Mouse (Mus musculus): ENCODE measurements at regions not wholly inside any gene's neighbourhood (a gene's known extent, or its start where the extent isn't known, plus 50 kb on each side); places are given as distances from the start of the nearest gene placed in this dataset.

DNA sequence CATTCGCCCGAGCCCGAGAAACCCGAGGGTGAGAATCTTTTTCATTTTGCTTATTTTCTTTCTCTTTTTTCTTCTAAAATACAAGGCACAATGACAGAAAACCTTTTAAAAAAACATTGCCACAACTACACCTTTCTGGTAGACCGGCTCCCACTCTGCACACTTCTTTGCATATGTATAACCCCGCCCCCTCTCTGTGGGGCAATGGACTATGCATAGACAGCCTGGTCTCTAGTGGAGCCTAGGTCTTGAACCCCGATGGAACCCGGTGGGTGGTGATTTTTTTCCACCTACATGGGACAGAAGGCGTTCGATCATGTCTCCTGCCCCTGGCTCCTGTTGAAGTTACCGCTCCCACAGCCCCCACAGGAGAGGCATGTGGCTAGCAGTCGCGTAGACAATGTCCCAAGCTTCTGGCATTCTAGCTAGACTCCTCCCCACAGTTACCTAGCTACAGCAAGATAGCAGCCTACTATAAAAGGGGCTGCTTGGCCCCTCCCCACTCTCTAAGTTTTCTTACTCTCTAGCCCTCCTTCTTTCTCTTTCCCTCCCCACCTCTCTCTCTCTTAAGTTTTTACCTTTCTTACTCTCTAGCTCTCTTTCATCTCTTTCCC, 183.6 kb downstream of the 9530068E07Rik start:
- TF ChIP-seq CTCF (IDR thresholded peaks at IDR 0.05; ENCODE audit: low read depth) (no peak), EP300 (optimal IDR thresholded peaks at IDR 0.05) (no peak)

All from stomach, postnatal 0 days (tissue).